Mouse (Mus musculus): ENCODE data around the gene Stx2.

GRCm38 (mm10) chr5:129010937-129011336 is 2.6 kb upstream of the Stx2 start:
- TF ChIP-seq CTCF (IDR thresholded peaks at IDR 0.05; ENCODE audit: low read depth) (no peak), EP300 (IDR thresholded peaks at IDR 0.05; ENCODE audit: low read depth) (no peak)
